Mouse (Mus musculus) adrenal gland, postnatal 25 days (tissue): ENCODE measurements around the gene Plekha4. TPM values are rescaled to one million over a fixed set of nuclear protein-coding genes. Genes with fewer than 3 reads are reported as not detected.

Experiments
- DNase-seq: peaks from one replicate; pipeline ENCODE4 v3.0.0; 2021; ENCODE audit warnings: mixed read lengths
- total RNA-seq: library from RNA; stranded (reverse); gene quantifications from 2 replicates; pipeline ENCODE4 v1.2.3, GENCODE M21; 2021

Plekha4 gene
- total RNA-seq, 1 experiment from 2014 or later = 3.3 TPM

- DNase-seq = no peak
Observed at GRCm38 (mm10) chr7:45538163-45539041, 12.3 kb downstream of the Plekha4 start.

- DNase-seq = no peak
Observed at GRCm38 (mm10) chr7:45539095-45539494, 13.0 kb downstream of the Plekha4 start.

- DNase-seq = no peak
Observed at GRCm38 (mm10) chr7:45540213-45540612, 14.1 kb downstream of the Plekha4 start.

GRCm38 (mm10) chr7:45544525-45544924, 18.4 kb downstream of the Plekha4 start:
- no peak for DNase-seq

- no peak for DNase-seq
Observed at GRCm38 (mm10) chr7:45549641-45550436, 23.7 kb downstream of the Plekha4 start.

GRCm38 (mm10) chr7:45550821-45551511, 24.8 kb downstream of the Plekha4 start:
- DNase-seq = no peak

- no peak for DNase-seq
Observed at GRCm38 (mm10) chr7:45551512-45551883, 25.4 kb downstream of the Plekha4 start.

- DNase-seq = no peak
Observed at GRCm38 (mm10) chr7:45553519-45553918, 27.4 kb downstream of the Plekha4 start.

GRCm38 (mm10) chr7:45553990-45554389, 27.9 kb downstream of the Plekha4 start:
- no peak for DNase-seq

GRCm38 (mm10) chr7:45554744-45555143, 28.6 kb downstream of the Plekha4 start, which contains the start of gene Hsd17b14:
Gene Hsd17b14 (plus strand): TSS chr7:45554893.
- DNase-seq = no peak

- DNase-seq = peak; percentile 84
Observed at GRCm38 (mm10) chr7:45555787-45556186, 29.7 kb downstream of the Plekha4 start.

- DNase-seq = no peak
Observed at GRCm38 (mm10) chr7:45558907-45559306, 32.8 kb downstream of the Plekha4 start.

GRCm38 (mm10) chr7:45560241-45560640, 34.1 kb downstream of the Plekha4 start:
- no peak for DNase-seq

- peak; percentile 75 for DNase-seq
Observed at GRCm38 (mm10) chr7:45560843-45561623, 34.9 kb downstream of the Plekha4 start.

GRCm38 (mm10) chr7:45561624-45562520, 35.7 kb downstream of the Plekha4 start:
- DNase-seq = no peak

- DNase-seq = no peak
Observed at GRCm38 (mm10) chr7:45564811-45565210, 38.7 kb downstream of the Plekha4 start.

- no peak for DNase-seq
Observed at GRCm38 (mm10) chr7:45565446-45565845, 39.3 kb downstream of the Plekha4 start.

GRCm38 (mm10) chr7:45567112-45567779, 41.1 kb downstream of the Plekha4 start:
- no peak for DNase-seq

- DNase-seq = peak; percentile 94
Observed at GRCm38 (mm10) chr7:45567780-45568516, 41.8 kb downstream of the Plekha4 start.
